Mouse (Mus musculus): ENCODE measurements around the gene Adh1. TPM values are rescaled to one million over a fixed set of nuclear protein-coding genes. Genes with fewer than 3 reads are reported as not detected.

Gene Adh1
- total and polyA plus RNA-seq, 2 experiments from 2014 or later: 10.8 to 73.9 TPM

GRCm38 (mm10) chr3:138282556-138282955 lies 21.8 kb downstream of the Adh1 start:
- H3K27ac ChIP-seq (ENCODE audit: low read depth): no peak overlapping the region

GRCm38 (mm10) chr3:138283831-138284230 lies 23.0 kb downstream of the Adh1 start:
- 84% methylated on average over 1 of the region's 1 CpGs for WGBS
- Histone ChIP-seq H3K4me2 (ENCODE audit: low read depth, low read length) (no peak overlapping the region), H3K9ac (replicated peaks; ENCODE audit: low read depth, low read length) (no peak overlapping the region), H3K4me3 (ENCODE audit: low read depth, low read length) (no peak overlapping the region), H3K36me3 (replicated peaks; ENCODE audit: control insufficient read depth, insufficient read depth, low read length) (no peaks in the 10 kb centered on the region), H3K9me3 (replicated peaks; ENCODE audit: control insufficient read depth, low read length) (no peaks in the 10 kb centered on the region), H3K27me3 (ENCODE audit: control insufficient read depth, insufficient read depth, low read length) (no peaks in the 10 kb centered on the region), H3K27ac (ENCODE audit: low read depth) (no peak overlapping the region), H3K4me1 (ENCODE audit: control insufficient read depth, insufficient read depth) (no peaks in the 10 kb centered on the region)
- ATAC-seq (ENCODE audit: insufficient read depth, low read depth) (no peak), DNase-seq (ENCODE audit: low spot score) (no peak)
- no peak for TF ChIP-seq CTCF (IDR thresholded peaks at IDR 0.05; ENCODE audit: low read depth)
- TF ChIP-seq EP300 (IDR thresholded peaks at IDR 0.05; ENCODE audit: low read depth): no peak

More at GRCm38 (mm10) chr3:138282556-138282955, 21.8 kb downstream of the Adh1 start:
- no peaks in the 10 kb centered on the region; the same call in 1 of the 2 replicates for H3K4me1 ChIP-seq (ENCODE audit: control insufficient read depth, insufficient read depth)
- no peaks in the 10 kb centered on the region for H3K27me3 ChIP-seq (ENCODE audit: control insufficient read depth, insufficient read depth, low read length)
- H3K4me2 ChIP-seq (ENCODE audit: low read depth, low read length): no peak overlapping the region
- ATAC-seq (ENCODE audit: insufficient read depth, low read depth) (no peak), DNase-seq (ENCODE audit: low spot score) (no peak)
- no peaks in the 10 kb centered on the region for H3K36me3 ChIP-seq (replicated peaks; ENCODE audit: control insufficient read depth, insufficient read depth, low read length)
- 89% methylated on average over 9 of the region's 9 CpGs for WGBS
- TF ChIP-seq CTCF (IDR thresholded peaks at IDR 0.05; ENCODE audit: low read depth) (no peak), EP300 (IDR thresholded peaks at IDR 0.05; ENCODE audit: low read depth) (no peak)
- no peak overlapping the region for H3K4me3 ChIP-seq (ENCODE audit: low read depth, low read length)
- no peaks in the 10 kb centered on the region for H3K9me3 ChIP-seq (replicated peaks; ENCODE audit: control insufficient read depth, low read length)
- H3K9ac ChIP-seq (replicated peaks; ENCODE audit: low read depth, low read length): no peak overlapping the region

- no peak overlapping the region for H3K4me2 ChIP-seq (ENCODE audit: low read depth, low read length)
- H3K4me1 ChIP-seq (ENCODE audit: control insufficient read depth, insufficient read depth): no peaks in the 10 kb centered on the region
- ATAC-seq (ENCODE audit: insufficient read depth, low read depth) (no peak), DNase-seq (ENCODE audit: low spot score) (no peak)
- H3K4me3 ChIP-seq (ENCODE audit: low read depth, low read length): no peak overlapping the region
- H3K9ac ChIP-seq (replicated peaks; ENCODE audit: low read depth, low read length): no peak overlapping the region
- no peaks in the 10 kb centered on the region for H3K27me3 ChIP-seq (ENCODE audit: control insufficient read depth, insufficient read depth, low read length)
- 82% methylated on average over 7 of the region's 7 CpGs for WGBS
- no peaks in the 10 kb centered on the region for H3K9me3 ChIP-seq (replicated peaks; ENCODE audit: control insufficient read depth, low read length)
- TF ChIP-seq EP300 (IDR thresholded peaks at IDR 0.05; ENCODE audit: low read depth) (no peak), CTCF (IDR thresholded peaks at IDR 0.05; ENCODE audit: low read depth) (no peak)
- H3K27ac ChIP-seq (ENCODE audit: low read depth): no peak overlapping the region
- H3K36me3 ChIP-seq (replicated peaks; ENCODE audit: control insufficient read depth, insufficient read depth, low read length): no peaks in the 10 kb centered on the region
Observed at GRCm38 (mm10) chr3:138285986-138286385, 25.2 kb downstream of the Adh1 start.

- H3K4me3 ChIP-seq (ENCODE audit: low read depth, low read length): no peak overlapping the region
- no peak for ATAC-seq (ENCODE audit: insufficient read depth, low read depth)
- H3K9ac ChIP-seq (replicated peaks; ENCODE audit: low read depth, low read length): no peak overlapping the region
- DNase-seq (ENCODE audit: low spot score): no peak
- TF ChIP-seq CTCF (IDR thresholded peaks at IDR 0.05; ENCODE audit: low read depth): no peak
- no peak for TF ChIP-seq EP300 (IDR thresholded peaks at IDR 0.05; ENCODE audit: low read depth)
- H3K9me3 ChIP-seq (replicated peaks; ENCODE audit: control insufficient read depth, low read length): no peaks in the 10 kb centered on the region
- 79% methylated on average over 4 of the region's 4 CpGs for WGBS
- no peaks in the 10 kb centered on the region for H3K36me3 ChIP-seq (replicated peaks; ENCODE audit: control insufficient read depth, insufficient read depth, low read length)
- no peak overlapping the region for H3K4me2 ChIP-seq (ENCODE audit: low read depth, low read length)
- no peak overlapping the region for H3K27ac ChIP-seq (ENCODE audit: low read depth)
- no peaks in the 10 kb centered on the region for H3K27me3 ChIP-seq (ENCODE audit: control insufficient read depth, insufficient read depth, low read length)
- no peaks in the 10 kb centered on the region for H3K4me1 ChIP-seq (ENCODE audit: control insufficient read depth, insufficient read depth)
Observed at GRCm38 (mm10) chr3:138287686-138288085, 26.9 kb downstream of the Adh1 start.

GRCm38 (mm10) chr3:138290672-138291071 lies 29.9 kb downstream of the Adh1 start:
- no peak for TF ChIP-seq EP300 (IDR thresholded peaks at IDR 0.05; ENCODE audit: low read depth)
- TF ChIP-seq CTCF (IDR thresholded peaks at IDR 0.05; ENCODE audit: low read depth): no peak
- WGBS: 78% methylated on average over 2 of the region's 2 CpGs
- no peaks in the 10 kb centered on the region; the same call in 1 of the 2 replicates for H3K9me3 ChIP-seq (replicated peaks; ENCODE audit: control insufficient read depth, low read length)
- no peak overlapping the region for H3K9ac ChIP-seq (replicated peaks; ENCODE audit: low read depth, low read length)
- H3K4me3 ChIP-seq (ENCODE audit: low read depth, low read length): no peak overlapping the region
- H3K27ac ChIP-seq (ENCODE audit: low read depth): no peak overlapping the region
- no peak overlapping the region for H3K4me2 ChIP-seq (ENCODE audit: low read depth, low read length)
- H3K27me3 ChIP-seq (ENCODE audit: control insufficient read depth, insufficient read depth, low read length): no peaks in the 10 kb centered on the region
- no peak for DNase-seq (ENCODE audit: low spot score)
- H3K4me1 ChIP-seq (ENCODE audit: control insufficient read depth, insufficient read depth): no peaks in the 10 kb centered on the region
- no peaks in the 10 kb centered on the region for H3K36me3 ChIP-seq (replicated peaks; ENCODE audit: control insufficient read depth, insufficient read depth, low read length)
- no peak for ATAC-seq (ENCODE audit: insufficient read depth, low read depth)

- no peak overlapping the region for H3K9ac ChIP-seq (replicated peaks; ENCODE audit: low read depth, low read length)
- no peak overlapping the region for H3K4me2 ChIP-seq (ENCODE audit: low read depth, low read length)
- no peak overlapping the region for H3K4me3 ChIP-seq (ENCODE audit: low read depth, low read length)
- no peak for ATAC-seq (ENCODE audit: insufficient read depth, low read depth)
- no peaks in the 10 kb centered on the region for H3K36me3 ChIP-seq (replicated peaks; ENCODE audit: control insufficient read depth, insufficient read depth, low read length)
- TF ChIP-seq EP300 (IDR thresholded peaks at IDR 0.05; ENCODE audit: low read depth) (no peak), CTCF (IDR thresholded peaks at IDR 0.05; ENCODE audit: low read depth) (no peak)
- DNase-seq (ENCODE audit: low spot score): no peak
- no peaks in the 10 kb centered on the region for H3K27me3 ChIP-seq (ENCODE audit: control insufficient read depth, insufficient read depth, low read length)
- H3K27ac ChIP-seq (ENCODE audit: low read depth): no peak overlapping the region
- H3K4me1 ChIP-seq (ENCODE audit: control insufficient read depth, insufficient read depth): no peaks in the 10 kb centered on the region
- WGBS: 86% methylated on average over 4 of the region's 4 CpGs
- no peaks in the 10 kb centered on the region; the same call in 1 of the 2 replicates for H3K9me3 ChIP-seq (replicated peaks; ENCODE audit: control insufficient read depth, low read length)
Observed at GRCm38 (mm10) chr3:138291529-138292117, 30.8 kb downstream of the Adh1 start.

Measured in heart, postnatal 0 days (tissue).